Mouse (Mus musculus): ENCODE data around the gene Cebpe. TPM values are rescaled to one million over a fixed set of nuclear protein-coding genes. Genes with fewer than 3 reads are reported as not detected.

The Cebpe gene
- total RNA-seq, 1 experiment, result not detected

- TF ChIP-seq HCFC1 (IDR thresholded peaks at IDR 0.05; ENCODE audit: borderline replicate concordance, insufficient read depth, low read length), result no peak
- no peak for TF ChIP-seq ZC3H11A (IDR thresholded peaks at IDR 0.05; ENCODE audit: borderline replicate concordance, low read depth, low read length)
- Histone ChIP-seq H3K4me1 (ENCODE audit: control insufficient read depth in 2 of 2, insufficient read depth in 2 of 2, low read length in 2 of 2, poor library complexity in 1 of 2) (no peaks in the 10 kb centered on the region), H3K4me3 (ENCODE audit: insufficient read depth in 1 of 2, low read depth in 1 of 2, low read length in 2 of 2, poor library complexity in 1 of 2, severe bottlenecking in 1 of 2) (no peak overlapping the region), H3K9ac (ENCODE audit: insufficient read depth, low read depth, low read length, poor library complexity, severe bottlenecking) (no peak overlapping the region), H3K36me3 (ENCODE audit: control insufficient read depth, insufficient read depth, low read length, poor library complexity, severe bottlenecking) (no peaks in the 10 kb centered on the region), H3K9me3 (ENCODE audit: control insufficient read depth, insufficient read depth, low read depth, low read length) (no peaks in the 10 kb centered on the region), H3K27ac (ENCODE audit: insufficient read depth, low read depth, low read length, poor library complexity, severe bottlenecking) (no peak overlapping the region)
- DNase-seq (ENCODE audit: low read depth, low spot score), result no peak
- in situ Hi-C loops (cut with MboI; ENCODE audit: low sequenced_read_pairs in 2 of 2, unreplicated experiment in 2 of 2), result no loop called here
These were observed 18.3 kb upstream of the Cebpe start for GRCm38 (mm10) chr14:54730305-54730704.

GRCm38 (mm10) chr14:54728823-54729653 is 17.1 kb upstream of the Cebpe start:
- DNase-seq (ENCODE audit: low read depth, low spot score), result no peak
- in situ Hi-C loops (cut with MboI; ENCODE audit: low sequenced_read_pairs in 2 of 2, unreplicated experiment in 2 of 2), result no loop called here
- TF ChIP-seq ZNF384 (IDR thresholded peaks at IDR 0.05; ENCODE audit: low read depth, low read length) (no peak), CHD2 (IDR thresholded peaks at IDR 0.05; ENCODE audit: low read depth, low read length) (no peak), ZC3H11A (IDR thresholded peaks at IDR 0.05; ENCODE audit: borderline replicate concordance, low read depth, low read length) (no peak), HCFC1 (IDR thresholded peaks at IDR 0.05; ENCODE audit: borderline replicate concordance, insufficient read depth, low read length) (no peak), MAFK (IDR thresholded peaks at IDR 0.05; ENCODE audit: insufficient read depth, low read depth, low read length) (no peak)

GRCm38 (mm10) chr14:54727565-54727964 is 15.6 kb upstream of the Cebpe start:
- in situ Hi-C loops (cut with MboI; ENCODE audit: low sequenced_read_pairs in 2 of 2, unreplicated experiment in 2 of 2), result no loop called here
- no peaks in the 10 kb centered on the region for H3K4me1 ChIP-seq (ENCODE audit: control insufficient read depth in 2 of 2, insufficient read depth in 2 of 2, low read length in 2 of 2, poor library complexity in 1 of 2)
- H3K9me3 ChIP-seq (ENCODE audit: control insufficient read depth, insufficient read depth, low read depth, low read length), result no peaks in the 10 kb centered on the region
- H3K36me3 ChIP-seq (ENCODE audit: control insufficient read depth, insufficient read depth, low read length, poor library complexity, severe bottlenecking), result no peaks in the 10 kb centered on the region
- no peak overlapping the region for H3K9ac ChIP-seq (ENCODE audit: insufficient read depth, low read depth, low read length, poor library complexity, severe bottlenecking)
- H3K27ac ChIP-seq (ENCODE audit: insufficient read depth, low read depth, low read length, poor library complexity, severe bottlenecking), result no peak overlapping the region
- DNase-seq (ENCODE audit: low read depth, low spot score), result no peak
- no peak for TF ChIP-seq ZNF384 (IDR thresholded peaks at IDR 0.05; ENCODE audit: low read depth, low read length)
- no peak for TF ChIP-seq ZC3H11A (IDR thresholded peaks at IDR 0.05; ENCODE audit: borderline replicate concordance, low read depth, low read length)
- no peak overlapping the region for H3K4me3 ChIP-seq (ENCODE audit: insufficient read depth in 1 of 2, low read depth in 1 of 2, low read length in 2 of 2, poor library complexity in 1 of 2, severe bottlenecking in 1 of 2)

More at GRCm38 (mm10) chr14:54728823-54729653, 17.1 kb upstream of the Cebpe start:
- no peaks in the 10 kb centered on the region for H3K9me3 ChIP-seq (ENCODE audit: control insufficient read depth, insufficient read depth, low read depth, low read length)
- H3K27ac ChIP-seq (ENCODE audit: insufficient read depth, low read depth, low read length, poor library complexity, severe bottlenecking), result no peak overlapping the region; the same call in 1 of the 2 replicates
- no peak overlapping the region for H3K4me3 ChIP-seq (ENCODE audit: insufficient read depth in 1 of 2, low read depth in 1 of 2, low read length in 2 of 2, poor library complexity in 1 of 2, severe bottlenecking in 1 of 2)
- H3K36me3 ChIP-seq (ENCODE audit: control insufficient read depth, insufficient read depth, low read length, poor library complexity, severe bottlenecking), result no peaks in the 10 kb centered on the region
- H3K9ac ChIP-seq (ENCODE audit: insufficient read depth, low read depth, low read length, poor library complexity, severe bottlenecking), result no peak overlapping the region
- H3K4me1 ChIP-seq (ENCODE audit: control insufficient read depth in 2 of 2, insufficient read depth in 2 of 2, low read length in 2 of 2, poor library complexity in 1 of 2), result no peaks in the 10 kb centered on the region

GRCm38 (mm10) chr14:54724049-54724448 is 12.1 kb upstream of the Cebpe start:
- Histone ChIP-seq H3K9me3 (ENCODE audit: control insufficient read depth, insufficient read depth, low read depth, low read length) (no peaks in the 10 kb centered on the region), H3K27ac (ENCODE audit: insufficient read depth, low read depth, low read length, poor library complexity, severe bottlenecking) (no peak overlapping the region), H3K9ac (ENCODE audit: insufficient read depth, low read depth, low read length, poor library complexity, severe bottlenecking) (no peak overlapping the region), H3K4me3 (ENCODE audit: insufficient read depth in 1 of 2, low read depth in 1 of 2, low read length in 2 of 2, poor library complexity in 1 of 2, severe bottlenecking in 1 of 2) (no peak overlapping the region), H3K4me1 (ENCODE audit: control insufficient read depth in 2 of 2, insufficient read depth in 2 of 2, low read length in 2 of 2, poor library complexity in 1 of 2) (no peaks in the 10 kb centered on the region), H3K36me3 (ENCODE audit: control insufficient read depth, insufficient read depth, low read length, poor library complexity, severe bottlenecking) (no peaks in the 10 kb centered on the region)
- TF ChIP-seq ZNF384 (IDR thresholded peaks at IDR 0.05; ENCODE audit: low read depth, low read length), result no peak
- TF ChIP-seq CHD2 (IDR thresholded peaks at IDR 0.05; ENCODE audit: low read depth, low read length), result no peak
- TF ChIP-seq MAFK (IDR thresholded peaks at IDR 0.05; ENCODE audit: insufficient read depth, low read depth, low read length), result no peak
- TF ChIP-seq ZC3H11A (IDR thresholded peaks at IDR 0.05; ENCODE audit: borderline replicate concordance, low read depth, low read length), result no peak
- TF ChIP-seq HCFC1 (IDR thresholded peaks at IDR 0.05; ENCODE audit: borderline replicate concordance, insufficient read depth, low read length), result no peak
- DNase-seq (ENCODE audit: low read depth, low spot score), result no peak
- in situ Hi-C loops (cut with MboI; ENCODE audit: low sequenced_read_pairs in 2 of 2, unreplicated experiment in 2 of 2), result no loop called here

- TF ChIP-seq ZNF384 (IDR thresholded peaks at IDR 0.05; ENCODE audit: low read depth, low read length) (no peak), ZC3H11A (IDR thresholded peaks at IDR 0.05; ENCODE audit: borderline replicate concordance, low read depth, low read length) (no peak), MAFK (IDR thresholded peaks at IDR 0.05; ENCODE audit: insufficient read depth, low read depth, low read length) (no peak), HCFC1 (IDR thresholded peaks at IDR 0.05; ENCODE audit: borderline replicate concordance, insufficient read depth, low read length) (no peak), CHD2 (IDR thresholded peaks at IDR 0.05; ENCODE audit: low read depth, low read length) (no peak)
- in situ Hi-C loops (cut with MboI; ENCODE audit: low sequenced_read_pairs in 2 of 2, unreplicated experiment in 2 of 2), result no loop called here
- Histone ChIP-seq H3K9me3 (ENCODE audit: control insufficient read depth, insufficient read depth, low read depth, low read length) (no peaks in the 10 kb centered on the region), H3K4me3 (ENCODE audit: insufficient read depth in 1 of 2, low read depth in 1 of 2, low read length in 2 of 2, poor library complexity in 1 of 2, severe bottlenecking in 1 of 2) (no peak overlapping the region), H3K27ac (ENCODE audit: insufficient read depth, low read depth, low read length, poor library complexity, severe bottlenecking) (no peak overlapping the region), H3K9ac (ENCODE audit: insufficient read depth, low read depth, low read length, poor library complexity, severe bottlenecking) (no peak overlapping the region), H3K36me3 (ENCODE audit: control insufficient read depth, insufficient read depth, low read length, poor library complexity, severe bottlenecking) (no peaks in the 10 kb centered on the region), H3K4me1 (ENCODE audit: control insufficient read depth in 2 of 2, insufficient read depth in 2 of 2, low read length in 2 of 2, poor library complexity in 1 of 2) (no peaks in the 10 kb centered on the region)
- no peak for DNase-seq (ENCODE audit: low read depth, low spot score)
These were observed 9.7 kb upstream of the Cebpe start for GRCm38 (mm10) chr14:54721711-54722110.
